Mouse (Mus musculus) olfactory bulb, adult 2 months (tissue): Measurements from ENCODE around the gene Olfr1366.

Source experiments
- CTCF ChIP-seq: fragments of 200-500 bp; IDR thresholded peaks from 2 replicates; pipeline ENCODE4 v1.5.1; 2012; ENCODE audit warnings: low read depth, mild to moderate bottlenecking, low read length, moderate library complexity; ENCODE audit not compliant: insufficient read depth
- POLR2A ChIP-seq: fragments of 200-500 bp; IDR thresholded peaks from 2 replicates; pipeline ENCODE4 v1.6.1; 2012; ENCODE audit warnings: mild to moderate bottlenecking, low read depth, low read length, moderate library complexity; ENCODE audit not compliant: insufficient read depth

DNA sequence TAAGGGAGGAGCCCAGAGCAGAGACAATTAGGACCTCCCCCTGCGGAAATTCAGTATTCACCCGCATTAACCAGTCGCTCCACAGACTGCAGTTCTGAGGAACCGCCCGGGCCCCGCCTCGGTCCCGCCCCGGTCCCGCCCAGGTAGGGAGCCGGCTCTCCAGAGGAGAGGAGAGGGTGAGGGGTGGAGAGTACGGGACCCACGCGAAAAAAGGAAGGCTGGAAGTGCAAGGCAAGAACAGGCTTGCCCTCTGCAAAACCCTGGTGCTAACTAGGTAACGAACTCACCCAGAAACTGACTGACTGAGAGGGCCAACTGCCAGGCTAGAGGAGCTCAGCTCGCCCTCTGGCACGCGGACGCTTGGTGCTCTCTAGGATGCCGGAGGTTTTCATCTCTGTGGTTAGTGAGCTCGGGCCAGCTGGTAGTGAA lies 36.4 kb downstream of the Olfr1366 start:
- TF ChIP-seq POLR2A: peak; percentile 69
- TF ChIP-seq CTCF: no peak
